Mouse (Mus musculus) ES-E14 (cell line): Measurements from ENCODE around the gene Anxa8. TPM values are rescaled to one million over a fixed set of nuclear protein-coding genes. Genes with fewer than 3 reads are reported as not detected.

ENCODE experiments used
- DNase-seq: peaks from one replicate; pipeline ENCODE4 v3.0.0-alpha.2; 2013; ENCODE audit warnings: low read depth, low spot score
- H3K27ac ChIP-seq: 2 replicates; pipeline ENCODE4 v1.5.1; 2012; ENCODE audit warnings: low read depth, mild to moderate bottlenecking, low read length, moderate library complexity, mixed read lengths; ENCODE audit not compliant: poor library complexity, insufficient read depth, severe bottlenecking
- H3K36me3 ChIP-seq: 2 replicates; pipeline ENCODE4 v1.6.1; 2012; ENCODE audit warnings: mild to moderate bottlenecking, low read length, moderate library complexity, mixed read lengths; ENCODE audit not compliant: control insufficient read depth, poor library complexity, insufficient read depth, severe bottlenecking
- H3K4me1 ChIP-seq, 2 experiments: fragments of 150-350 bp in 1 of 2; sonication (generic) in 1 of 2; 2 replicates each; pipeline ENCODE4 v1.6.1; 2012; ENCODE audit warnings: low read length in 2 of 2, mild to moderate bottlenecking in 1 of 2, mixed read lengths in 1 of 2; ENCODE audit not compliant: control insufficient read depth in 2 of 2, insufficient read depth in 2 of 2, poor library complexity in 1 of 2
- H3K4me3 ChIP-seq, 2 experiments: fragments of 150-350 bp in 1 of 2; sonication (generic) in 1 of 2; 2 replicates each; pipeline ENCODE4 v1.5.1; 2012; ENCODE audit warnings: low read length in 2 of 2, low read depth in 1 of 2, mild to moderate bottlenecking in 1 of 2, mixed read lengths in 1 of 2; ENCODE audit not compliant: insufficient read depth in 1 of 2, poor library complexity in 1 of 2, severe bottlenecking in 1 of 2
- H3K9ac ChIP-seq: 2 replicates; pipeline ENCODE4 v1.6.1; 2012; ENCODE audit warnings: low read depth, mild to moderate bottlenecking, low read length, mixed read lengths; ENCODE audit not compliant: poor library complexity, insufficient read depth, severe bottlenecking
- H3K9me3 ChIP-seq: fragments of 150-350 bp; sonication (generic); 2 replicates; pipeline ENCODE4 v1.6.1; 2012; ENCODE audit warnings: low read depth, mild to moderate bottlenecking, low read length; ENCODE audit not compliant: control insufficient read depth, insufficient read depth
- CHD2 ChIP-seq: IDR thresholded peaks from 2 replicates; pipeline ENCODE4 v1.6.1; 2014; ENCODE audit warnings: mild to moderate bottlenecking, low read depth, low read length, inconsistent platforms
- HCFC1 ChIP-seq: IDR thresholded peaks from 2 replicates; pipeline ENCODE4 v1.6.1; 2012; ENCODE audit warnings: low read length, inconsistent platforms, borderline replicate concordance; ENCODE audit not compliant: insufficient read depth
- MAFK ChIP-seq: IDR thresholded peaks from 2 replicates; pipeline ENCODE4 v1.6.1; 2014; ENCODE audit warnings: mild to moderate bottlenecking, low read depth, low read length, inconsistent platforms; ENCODE audit not compliant: insufficient read depth
- ZC3H11A ChIP-seq: IDR thresholded peaks from 2 replicates; pipeline ENCODE4 v1.6.1; 2012; ENCODE audit warnings: low read depth, mild to moderate bottlenecking, inconsistent platforms, low read length, borderline replicate concordance
- ZNF384 ChIP-seq: IDR thresholded peaks from 2 replicates; pipeline ENCODE4 v1.6.1; 2012; ENCODE audit warnings: low read depth, low read length, inconsistent platforms
- in situ Hi-C, 2 experiments: fragments of 600-800 bp; cut with MboI; formaldehyde crosslinking; loops; one replicate each; pipeline ENCODE4 v1.15.1; 2025; ENCODE audit warnings: low sequenced_read_pairs in 2 of 2, inconsistent platforms in 1 of 2; ENCODE audit not compliant: unreplicated experiment in 2 of 2
- total RNA-seq: library from RNA; depleted of rRNA; stranded (reverse); fragments of 300-350 nt; gene quantifications from 2 replicates; pipeline ENCODE4 v1.2.3, GENCODE M21; 2012

The Anxa8 gene
- total RNA-seq, 1 experiment = 5.2 TPM

DNA sequence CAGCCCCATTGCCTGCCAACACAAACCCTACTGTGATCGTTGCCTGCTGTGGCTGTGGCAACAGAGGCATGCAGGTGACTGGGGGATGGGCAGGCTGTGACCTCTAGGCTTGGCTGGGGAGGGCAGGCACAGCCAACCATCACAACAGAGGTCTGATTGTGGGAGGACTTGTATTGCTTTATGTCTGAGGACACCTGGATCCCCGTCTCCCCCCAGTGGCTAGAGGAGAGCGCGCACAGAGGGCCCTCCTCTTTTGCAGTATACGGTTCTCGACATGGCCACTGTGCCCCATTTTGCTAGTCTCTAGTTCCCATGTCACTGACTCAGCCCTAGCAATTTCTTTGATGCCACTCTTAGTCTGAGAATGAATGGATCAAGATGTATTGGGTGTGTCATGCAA lies 14.1 kb upstream of the Anxa8 start:
- H3K4me3 ChIP-seq = no peak overlapping the region
- no peak overlapping the region for H3K27ac ChIP-seq
- H3K9me3 ChIP-seq = no peaks in the 10 kb centered on the region
- TF ChIP-seq CHD2 (no peak), MAFK (no peak), ZC3H11A (no peak), ZNF384 (no peak), HCFC1 (no peak)
- in situ Hi-C loops = no loop called here
- H3K9ac ChIP-seq = no peak overlapping the region
- DNase-seq = no peak
- peaks cover 0 to 2% of the 10 kb centered on the region in 2 experiments; a peak in 1 of 4 replicates for H3K4me1 ChIP-seq
- H3K36me3 ChIP-seq = no peaks in the 10 kb centered on the region

DNA sequence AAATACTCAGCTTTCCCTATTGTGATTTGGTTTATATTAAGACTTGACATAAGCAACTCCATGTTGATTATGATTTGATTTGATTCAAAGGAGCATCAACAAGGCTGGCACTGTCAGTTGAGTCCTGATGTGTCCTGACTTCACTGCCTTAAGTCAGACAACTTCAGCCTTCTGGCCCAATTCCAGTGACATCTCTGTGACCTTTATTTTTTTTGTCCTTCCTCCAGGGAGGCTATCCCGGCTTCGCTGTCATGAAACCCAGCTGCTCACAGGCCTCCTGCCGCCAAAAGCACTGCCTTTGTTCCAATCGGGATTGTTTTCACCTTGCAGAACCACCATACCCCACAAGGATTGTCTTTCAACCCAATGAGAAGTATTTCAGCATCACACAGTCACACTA lies 10.4 kb upstream of the Anxa8 start:
- H3K9me3 ChIP-seq = no peaks in the 10 kb centered on the region
- H3K4me1 ChIP-seq = peaks cover 0 to 2% of the 10 kb centered on the region in 2 experiments; a peak in 1 of 4 replicates
- in situ Hi-C loops = loop anchor here (25.0 kb wide), 3 partner anchors 337 to 712 kb away; partner anchors contain the start of gene Ldb3 (in 2 of the 2)
- no peak overlapping the region for H3K27ac ChIP-seq
- no peak overlapping the region for H3K4me3 ChIP-seq
- no peaks in the 10 kb centered on the region for H3K36me3 ChIP-seq
- DNase-seq = no peak
- no peak for TF ChIP-seq CHD2
- no peak for TF ChIP-seq ZNF384
- no peak for TF ChIP-seq ZC3H11A
- TF ChIP-seq MAFK = no peak
- TF ChIP-seq HCFC1 = no peak
- no peak overlapping the region for H3K9ac ChIP-seq

DNA sequence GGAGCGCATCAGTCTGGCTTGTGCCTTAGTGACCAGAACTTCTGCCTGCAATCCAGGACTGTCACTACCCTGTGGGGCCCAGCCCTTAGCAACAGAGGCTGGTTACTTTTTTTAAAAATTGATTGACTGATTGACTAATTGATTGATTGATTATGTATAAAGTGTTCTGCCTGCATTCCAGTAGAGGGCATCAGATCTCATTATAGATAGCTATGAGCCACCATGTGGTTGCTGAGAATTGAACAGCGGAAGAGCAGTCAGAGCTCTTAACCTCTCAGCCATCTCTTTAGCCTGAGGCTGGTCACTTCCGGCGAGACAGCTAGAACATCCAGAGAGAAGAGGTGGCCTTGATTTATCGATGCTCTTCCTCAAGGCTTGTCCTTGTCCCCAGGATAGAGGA lies 8.6 kb upstream of the Anxa8 start:
- H3K9me3 ChIP-seq = no peaks in the 10 kb centered on the region
- DNase-seq = no peak
- no peak overlapping the region for H3K4me3 ChIP-seq
- no peaks in the 10 kb centered on the region for H3K4me1 ChIP-seq
- in situ Hi-C loops = loop anchor here (25.0 kb wide), 3 partner anchors 335 to 710 kb away; partner anchors contain the start of gene Ldb3 (in 2 of the 2)
- H3K9ac ChIP-seq = no peak overlapping the region
- no peak for TF ChIP-seq ZNF384
- no peak for TF ChIP-seq MAFK
- TF ChIP-seq HCFC1 = no peak
- TF ChIP-seq CHD2 = no peak
- TF ChIP-seq ZC3H11A = no peak
- H3K27ac ChIP-seq = no peak overlapping the region
- no peaks in the 10 kb centered on the region for H3K36me3 ChIP-seq

DNA sequence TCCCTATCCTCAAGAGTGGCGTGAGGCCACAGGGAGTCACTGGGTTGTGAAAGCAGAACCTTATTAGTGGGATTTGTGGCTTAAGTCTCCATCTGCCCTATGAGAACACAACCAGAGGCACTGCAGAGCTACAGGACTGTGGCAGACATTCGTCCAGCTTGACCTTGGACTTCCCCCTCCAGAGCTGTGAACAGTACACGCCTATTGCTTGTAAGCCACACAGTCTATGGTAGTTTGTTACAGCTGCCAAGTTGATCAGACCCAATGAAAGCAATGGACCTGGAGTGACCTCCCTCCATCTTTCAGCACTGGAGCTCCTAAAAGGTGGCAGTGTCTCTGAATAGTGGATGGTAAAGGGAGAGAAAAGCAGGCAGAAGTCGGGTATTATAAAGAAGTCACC lies 7.5 kb upstream of the Anxa8 start:
- in situ Hi-C loops = loop anchor here (25.0 kb wide), 3 partner anchors 334 to 709 kb away; partner anchors contain the start of gene Ldb3 (in 2 of the 2)
- Histone ChIP-seq H3K9ac (no peak overlapping the region), H3K9me3 (no peaks in the 10 kb centered on the region), H3K36me3 (no peaks in the 10 kb centered on the region), H3K27ac (no peak overlapping the region), H3K4me3 (no peak overlapping the region), H3K4me1 (no peaks in the 10 kb centered on the region)
- DNase-seq = no peak
- TF ChIP-seq CHD2 (no peak), MAFK (no peak), ZNF384 (no peak)
